Mouse (Mus musculus) neural tube, embryonic 11.5 days (tissue): ENCODE results near the gene Elmo1. TPM values are rescaled to one million over a fixed set of nuclear protein-coding genes. Genes with fewer than 3 reads are reported as not detected.

Source experiments
- ATAC-seq: fragments of 200-750 bp; cut with Nextera tagmentation; 2 replicates; pipeline ENCODE4 v1.8.0; 2017; ENCODE audit warnings: moderate number of reproducible peaks, mild to moderate bottlenecking, moderate TSS enrichment, moderate library complexity; ENCODE audit not compliant: insufficient read depth, low FRiP score, low TSS enrichment
- DNase-seq: peaks from one replicate; pipeline ENCODE4 v3.0.0-alpha.2; 2015; ENCODE audit warnings: low spot score
- H3K27ac ChIP-seq: fragments of 300-500 bp; sonication (generic); 2 replicates; pipeline ENCODE4 v1.5.1; 2014; ENCODE audit warnings: low read depth, mild to moderate bottlenecking, low read length
- H3K27me3 ChIP-seq: fragments of 300-500 bp; sonication (generic); 2 replicates; pipeline ENCODE4 v1.6.1; 2014; ENCODE audit warnings: mild to moderate bottlenecking, low read length, mixed read lengths; ENCODE audit not compliant: control insufficient read depth, insufficient read depth
- H3K36me3 ChIP-seq: fragments of 300-500 bp; sonication (generic); 2 replicates; pipeline ENCODE4 v1.6.1; 2014; ENCODE audit warnings: mild to moderate bottlenecking, low read length, moderate library complexity, mixed read lengths; ENCODE audit not compliant: control insufficient read depth, insufficient read depth
- H3K4me1 ChIP-seq: fragments of 300-500 bp; sonication (generic); 2 replicates; pipeline ENCODE4 v1.6.1; 2014; ENCODE audit warnings: low read length, mixed read lengths; ENCODE audit not compliant: control insufficient read depth, insufficient read depth
- H3K4me2 ChIP-seq: fragments of 300-500 bp; sonication (generic); 2 replicates; pipeline ENCODE4 v1.6.1; 2014; ENCODE audit warnings: low read depth, mild to moderate bottlenecking, moderate library complexity
- H3K4me3 ChIP-seq: fragments of 300-500 bp; sonication (generic); 2 replicates; pipeline ENCODE4 v1.5.1; 2014; ENCODE audit warnings: low read depth, low read length
- H3K9ac ChIP-seq: fragments of 300-500 bp; sonication (generic); 2 replicates; pipeline ENCODE4 v1.6.1; 2014; ENCODE audit warnings: mild to moderate bottlenecking, low read length
- H3K9me3 ChIP-seq: fragments of 300-500 bp; sonication (generic); 2 replicates; pipeline ENCODE4 v1.6.1; 2016; ENCODE audit warnings: low read length; ENCODE audit not compliant: control insufficient read depth
- WGBS: fragments of 180-500 bp; shearing (Covaris S2); extraction: QIAGEN DNeasy Blood & Tissue Kit; methylation state at CpG from one replicate; pipeline ENCODE4 v1.1.7; 2014; 5-methylcytosine and 5-hydroxymethylcytosine counted together
- polyA plus RNA-seq: library from polyadenylated mRNA; unstranded; fragments of >200 nt; fragmentation: Nextera tagmentation; extraction: Ambion mirVana; gene quantifications from 2 replicates; pipeline ENCODE4 v1.2.1, GENCODE M21; 2014

The Elmo1 gene
- polyA plus RNA-seq, 1 experiment from 2014 or later = 28.7 TPM

GRCm38 (mm10) chr13:20147736-20148135, 57.3 kb downstream of the Elmo1 start:
- Histone ChIP-seq H3K27ac (no peak overlapping the region), H3K9ac (no peak overlapping the region), H3K27me3 (no peaks in the 10 kb centered on the region), H3K4me2 (no peak overlapping the region), H3K4me3 (no peak overlapping the region), H3K9me3 (no peaks in the 10 kb centered on the region), H3K36me3 (no peaks in the 10 kb centered on the region), H3K4me1 (no peaks in the 10 kb centered on the region)
- DNase-seq (no peak), ATAC-seq (no peak)
- WGBS = 84% methylated on average over 4 of the region's 4 CpGs

GRCm38 (mm10) chr13:20150130-20150835, 59.9 kb downstream of the Elmo1 start:
- DNase-seq (no peak), ATAC-seq (no peak)
- Histone ChIP-seq H3K4me1 (no peaks in the 10 kb centered on the region), H3K27ac (no peak overlapping the region), H3K9me3 (no peaks in the 10 kb centered on the region), H3K36me3 (no peaks in the 10 kb centered on the region), H3K9ac (no peak overlapping the region), H3K4me2 (no peak overlapping the region), H3K27me3 (no peaks in the 10 kb centered on the region), H3K4me3 (no peak overlapping the region)
- WGBS = 83% methylated on average over 11 of the region's 11 CpGs

- Histone ChIP-seq H3K9ac (no peak overlapping the region), H3K4me2 (no peak overlapping the region), H3K4me1 (no peaks in the 10 kb centered on the region), H3K36me3 (no peaks in the 10 kb centered on the region), H3K4me3 (no peak overlapping the region), H3K9me3 (no peaks in the 10 kb centered on the region), H3K27me3 (no peaks in the 10 kb centered on the region), H3K27ac (no peak overlapping the region)
- no peak for DNase-seq
- ATAC-seq = no peak
- 66% methylated on average over 4 of the region's 4 CpGs for WGBS
These were observed 61.0 kb downstream of the Elmo1 start for GRCm38 (mm10) chr13:20151302-20151978.

- 95% methylated on average over 1 of the region's 1 CpGs for WGBS
- H3K4me2 ChIP-seq = no peak overlapping the region
- no peaks in the 10 kb centered on the region for H3K27me3 ChIP-seq
- H3K36me3 ChIP-seq = no peaks in the 10 kb centered on the region
- ATAC-seq (no peak), DNase-seq (no peak)
- no peaks in the 10 kb centered on the region for H3K9me3 ChIP-seq
- no peaks in the 10 kb centered on the region for H3K4me1 ChIP-seq
- H3K9ac ChIP-seq = no peak overlapping the region
- H3K27ac ChIP-seq = no peak overlapping the region
- no peak overlapping the region for H3K4me3 ChIP-seq
These were observed 66.7 kb downstream of the Elmo1 start for GRCm38 (mm10) chr13:20157059-20157458.

GRCm38 (mm10) chr13:20157529-20157928, 67.1 kb downstream of the Elmo1 start:
- H3K4me2 ChIP-seq = no peak overlapping the region
- no peak for DNase-seq
- H3K9ac ChIP-seq = no peak overlapping the region
- H3K27me3 ChIP-seq = no peaks in the 10 kb centered on the region
- no peak overlapping the region for H3K27ac ChIP-seq
- no peak for ATAC-seq
- no peaks in the 10 kb centered on the region for H3K36me3 ChIP-seq
- WGBS = 93% methylated on average over 5 of the region's 5 CpGs
- no peaks in the 10 kb centered on the region for H3K4me1 ChIP-seq
- no peaks in the 10 kb centered on the region for H3K9me3 ChIP-seq
- no peak overlapping the region for H3K4me3 ChIP-seq

- ATAC-seq (no peak), DNase-seq (no peak)
- Histone ChIP-seq H3K27me3 (no peaks in the 10 kb centered on the region), H3K27ac (no peak overlapping the region), H3K4me3 (no peak overlapping the region), H3K4me2 (no peak overlapping the region), H3K36me3 (no peaks in the 10 kb centered on the region), H3K9me3 (no peaks in the 10 kb centered on the region), H3K4me1 (no peaks in the 10 kb centered on the region), H3K9ac (no peak overlapping the region)
- 77% methylated on average over 10 of the region's 10 CpGs for WGBS
These were observed 73.1 kb downstream of the Elmo1 start for GRCm38 (mm10) chr13:20163339-20163954.

- DNase-seq = no peak
- Histone ChIP-seq H3K27me3 (no peaks in the 10 kb centered on the region), H3K4me3 (no peak overlapping the region), H3K4me2 (no peak overlapping the region), H3K27ac (no peak overlapping the region), H3K36me3 (no peaks in the 10 kb centered on the region), H3K9me3 (no peaks in the 10 kb centered on the region), H3K4me1 (no peaks in the 10 kb centered on the region), H3K9ac (no peak overlapping the region)
- ATAC-seq = no peak
- 84% methylated on average over 2 of the region's 2 CpGs for WGBS
These were observed 74.4 kb downstream of the Elmo1 start for GRCm38 (mm10) chr13:20164837-20165236.

- no peaks in the 10 kb centered on the region for H3K4me1 ChIP-seq
- WGBS = 27% methylated on average over 10 of the region's 10 CpGs
- H3K9me3 ChIP-seq = no peaks in the 10 kb centered on the region
- no peak for DNase-seq
- H3K36me3 ChIP-seq = no peaks in the 10 kb centered on the region
- H3K27me3 ChIP-seq = no peaks in the 10 kb centered on the region
- no peak overlapping the region for H3K27ac ChIP-seq
- no peak for ATAC-seq
- H3K9ac ChIP-seq = no peak overlapping the region
- no peak overlapping the region for H3K4me3 ChIP-seq
- no peak overlapping the region for H3K4me2 ChIP-seq
These were observed 83.7 kb downstream of the Elmo1 start for GRCm38 (mm10) chr13:20173987-20174654.
